Mouse (Mus musculus): ENCODE measurements at regions not wholly inside any gene's neighbourhood (a gene's known extent, or its start where the extent isn't known, plus 50 kb on each side); places are given as distances from the start of the nearest gene placed in this dataset. TPM values are rescaled to one million over a fixed set of nuclear protein-coding genes. Genes with fewer than 3 reads are reported as not detected.

DNA sequence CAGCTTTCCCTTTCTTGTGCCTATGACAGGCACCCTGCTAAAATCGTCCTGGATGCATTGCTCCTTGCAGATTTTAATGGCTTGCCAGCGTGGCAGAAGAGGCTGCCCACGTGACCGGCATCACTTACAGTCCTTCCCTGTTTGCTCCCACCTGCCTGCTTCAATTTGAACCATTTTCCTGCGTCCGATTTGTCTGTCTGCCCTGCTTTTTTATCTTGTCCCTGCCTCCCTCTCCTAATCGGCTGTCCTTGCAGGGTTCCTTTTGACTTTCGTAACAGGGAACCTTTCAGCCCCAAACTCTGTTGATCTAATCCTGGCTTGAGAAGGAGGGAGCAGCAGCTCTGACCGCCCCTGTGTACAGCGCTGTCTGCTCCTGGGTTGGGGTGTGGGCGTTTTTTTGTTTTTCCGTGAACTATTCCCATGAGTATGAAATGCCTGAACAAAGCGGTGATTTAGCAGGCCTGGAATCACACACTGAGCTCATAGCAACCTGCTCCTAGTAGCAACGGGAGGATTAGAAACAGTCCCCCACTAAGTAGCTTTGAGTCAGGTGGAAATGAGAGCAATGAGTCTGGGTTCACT lies 51.2 kb upstream of the Kif2a start:
- no peak for ATAC-seq (ENCODE audit: borderline replicate concordance, extremely low read depth, low FRiP score, low TSS enrichment)
- H3K27ac ChIP-seq = no peak overlapping the region
- 11% methylated on average over 14 of the region's 14 CpGs for WGBS

DNA sequence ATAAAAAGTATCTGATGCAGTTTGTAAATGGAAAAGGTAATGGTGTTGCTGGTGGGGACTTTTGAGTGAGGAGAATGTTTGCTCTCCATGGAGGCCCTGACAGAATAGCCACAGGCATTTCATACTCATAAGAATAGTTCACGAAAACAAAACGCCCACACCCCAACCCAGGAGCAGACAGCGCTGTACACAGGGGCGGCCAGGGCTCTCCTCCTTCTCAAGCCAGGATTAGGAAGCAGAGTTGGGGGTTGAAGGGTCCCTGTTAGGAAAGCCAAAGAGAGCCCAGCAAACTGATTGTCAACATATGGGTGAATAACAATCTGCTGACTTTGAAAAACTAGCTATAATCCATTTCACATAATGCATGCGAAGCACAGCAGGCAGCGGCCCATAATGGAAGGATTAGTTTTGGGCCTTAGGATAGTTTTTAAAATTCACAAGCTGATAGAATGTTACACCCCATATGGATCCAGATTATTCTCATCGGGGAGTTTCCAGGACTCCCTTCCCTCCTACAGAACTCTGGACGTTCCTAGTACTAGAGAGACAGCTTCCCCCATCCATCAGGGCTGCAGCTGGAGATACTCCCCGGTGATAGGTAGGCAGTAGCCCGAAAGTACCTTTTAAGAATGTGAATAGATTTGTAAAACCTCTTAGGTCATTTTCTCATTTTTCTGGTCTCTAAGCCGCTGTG lies 50.6 kb upstream of the Kif2a start:
- H3K9ac ChIP-seq = no peak overlapping the region
- H3K9me3 ChIP-seq = no peaks in the 10 kb centered on the region
- 35% methylated on average over 11 of the region's 11 CpGs for WGBS
- ATAC-seq (ENCODE audit: borderline replicate concordance, extremely low read depth, low FRiP score, low TSS enrichment) = no peak
- H3K4me1 ChIP-seq = no peaks in the 10 kb centered on the region
- peak overlapping the region; percentile 47 for H3K4me2 ChIP-seq
- peak overlapping the region; percentile 19 for H3K4me3 ChIP-seq
- no peaks in the 10 kb centered on the region for H3K36me3 ChIP-seq
- no peak overlapping the region for H3K27ac ChIP-seq
- H3K27me3 ChIP-seq = no peaks in the 10 kb centered on the region

More for the DNA sequence above, 51.2 kb upstream of the Kif2a start:
- Histone ChIP-seq H3K9ac (no peak overlapping the region), H3K4me2 (peak overlapping the region; percentile 47), H3K4me1 (no peaks in the 10 kb centered on the region), H3K9me3 (no peaks in the 10 kb centered on the region), H3K4me3 (peak overlapping the region; percentile 19), H3K36me3 (no peaks in the 10 kb centered on the region), H3K27me3 (no peaks in the 10 kb centered on the region)

Small RNA genes lying in the stretch of these regions (microRNA-seq; reads per million reads assigned to microRNA genes)
- not detected for gene Gm22118

All from lung, embryonic 15.5 days (tissue).